Mouse (Mus musculus) CD4-positive helper T cell, adult 2 months (primary cell): ENCODE measurements at regions not wholly inside any gene's neighbourhood (a gene's known extent, or its start where the extent isn't known, plus 50 kb on each side); places are given as distances from the start of the nearest gene placed in this dataset.
A peak's percentile ranks its signal among the peaks of the same experiment; 100 is the strongest.

Experiments used
- DNase-seq: peaks from one replicate; pipeline ENCODE4 v3.0.0-alpha.2; 2012; ENCODE audit warnings: low read depth, missing footprints, low spot score

DNA sequence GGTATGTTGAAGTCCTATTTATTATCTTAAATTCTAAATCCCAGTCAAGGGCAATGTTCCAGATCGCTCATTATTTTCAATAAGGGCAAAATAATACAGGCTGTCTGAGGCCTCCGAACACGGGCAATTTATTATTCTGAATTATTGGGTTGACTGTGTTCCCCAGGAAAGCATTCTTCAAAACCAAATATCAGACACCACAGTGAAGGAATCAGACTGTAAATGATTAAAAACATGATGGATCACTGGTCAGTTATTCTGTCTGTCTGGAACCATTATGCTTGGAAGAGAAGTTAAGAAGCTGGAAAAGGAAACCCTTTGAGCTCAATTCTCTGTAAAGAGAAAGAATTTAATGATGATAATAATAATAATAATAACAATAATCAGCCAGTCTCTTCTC is 417.4 kb upstream of the Dcn start:
- no peak for DNase-seq

DNA sequence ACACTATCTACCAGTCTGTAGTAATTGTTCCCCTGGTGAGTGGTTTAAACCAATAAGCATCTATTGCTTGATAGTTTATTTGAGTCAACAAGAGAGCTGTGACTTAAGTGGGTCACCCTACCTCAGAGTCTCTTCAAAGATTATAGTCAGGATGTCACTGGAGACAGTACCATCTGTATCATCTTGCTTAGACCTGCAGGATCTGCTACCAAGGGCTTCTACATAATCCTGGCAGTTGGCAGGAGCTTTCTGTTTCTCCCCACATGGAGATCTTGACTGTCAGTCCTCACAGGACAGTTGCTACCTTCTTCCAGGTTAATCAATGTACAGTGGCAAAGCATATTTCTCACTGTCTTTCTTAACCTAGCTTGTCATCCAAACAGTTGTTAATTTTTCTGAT is 414.9 kb upstream of the Dcn start:
- no peak for DNase-seq

DNA sequence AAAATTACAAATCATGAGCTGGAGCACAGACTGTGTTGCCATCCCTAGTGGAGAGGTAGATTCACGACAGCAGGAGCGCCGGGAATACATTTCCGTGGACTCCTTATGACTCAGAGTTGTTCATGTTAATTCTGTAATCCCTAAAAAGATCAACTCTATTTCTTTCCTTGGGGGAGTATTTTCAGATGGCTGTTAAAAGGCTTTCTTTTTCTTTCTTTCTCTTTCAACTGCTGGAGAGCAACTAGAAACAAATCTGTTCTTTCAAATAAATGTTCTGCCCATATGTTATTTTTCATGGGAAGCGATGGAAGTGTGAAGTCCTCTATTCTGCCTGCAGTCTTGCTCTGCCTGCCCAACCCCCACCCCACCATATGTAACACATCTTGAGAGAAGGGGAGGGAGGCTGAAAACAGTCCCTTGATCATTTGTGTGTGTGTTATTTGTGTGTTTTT is 401.4 kb upstream of the Dcn start:
- no peak for DNase-seq

DNA sequence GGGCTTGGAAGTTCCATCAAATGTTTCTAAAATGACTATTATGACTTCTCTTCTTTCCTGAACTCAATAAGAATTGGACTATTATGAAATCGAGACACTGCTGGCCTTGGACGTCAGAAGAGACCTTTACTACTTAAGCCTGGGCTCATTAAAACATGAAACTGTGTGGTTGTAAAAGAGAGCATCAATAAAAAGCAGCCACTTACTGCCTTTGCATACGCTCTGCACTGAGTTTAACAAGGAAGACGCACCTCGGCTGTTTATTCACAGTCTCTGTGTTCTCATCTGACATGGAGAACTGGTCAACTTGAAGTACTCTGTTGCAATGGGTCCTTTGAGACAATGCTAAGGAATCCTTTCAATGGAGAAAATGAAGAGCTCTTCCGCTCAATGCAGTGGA is 399.8 kb upstream of the Dcn start:
- DNase-seq, result no peak

DNA sequence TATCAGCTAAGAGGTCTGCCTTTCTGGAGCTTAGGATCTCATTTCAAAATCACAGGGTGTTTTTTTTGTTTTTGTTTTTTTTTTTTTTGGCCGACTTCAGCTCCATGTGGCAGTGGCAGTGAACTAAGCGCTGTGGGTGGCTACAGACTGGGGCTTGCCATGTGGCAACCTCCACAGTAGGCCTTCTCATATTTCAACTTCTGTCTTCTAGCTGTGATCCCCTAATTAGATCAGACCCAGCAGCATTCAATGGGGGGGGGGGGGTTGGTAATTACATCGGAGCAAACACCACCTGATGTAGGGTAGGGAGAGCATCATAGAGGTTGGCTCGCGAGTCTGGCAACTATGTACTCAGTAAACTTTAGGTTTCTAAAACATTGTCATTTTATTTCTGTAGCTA is 392.1 kb upstream of the Dcn start:
- no peak for DNase-seq

DNA sequence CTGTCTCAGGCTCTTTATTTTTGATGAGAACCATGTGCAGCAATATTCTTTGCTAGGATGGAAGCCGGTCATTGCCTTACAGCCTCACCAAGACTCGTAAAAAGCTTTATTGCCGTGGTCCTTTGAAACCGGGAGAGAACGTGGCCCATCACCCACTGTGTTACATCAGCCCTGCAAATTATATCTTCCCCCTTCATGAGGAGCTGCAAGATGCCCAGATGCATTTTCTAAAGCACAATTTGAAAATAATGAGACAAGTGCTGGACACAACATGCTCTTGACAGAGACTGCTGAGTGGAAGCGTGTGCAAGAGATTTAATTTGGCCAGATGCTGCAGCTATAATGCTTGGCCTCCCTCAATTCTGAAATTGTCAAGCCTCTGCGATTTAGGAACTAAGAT is 389.2 kb upstream of the Dcn start:
- DNase-seq, result no peak

DNA sequence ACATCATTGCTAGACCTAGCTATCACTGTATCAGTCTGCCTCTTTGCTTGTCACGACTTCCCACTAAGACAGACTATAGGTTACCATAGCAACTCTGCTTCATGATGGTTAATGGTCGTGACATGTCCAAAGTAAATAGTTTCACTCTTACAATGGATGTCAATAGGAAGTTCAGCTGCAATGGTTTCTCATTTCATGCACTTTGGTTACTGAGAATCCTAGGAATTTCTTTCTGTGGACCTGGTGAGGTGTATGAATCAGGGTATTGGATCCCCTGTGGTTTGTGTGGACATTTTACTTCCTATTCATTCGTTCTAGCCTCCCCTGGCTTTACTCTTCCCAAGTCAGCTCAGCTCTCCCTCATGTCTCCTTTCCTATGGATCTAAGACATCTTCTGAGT is 385.5 kb upstream of the Dcn start:
- DNase-seq, result no peak

DNA sequence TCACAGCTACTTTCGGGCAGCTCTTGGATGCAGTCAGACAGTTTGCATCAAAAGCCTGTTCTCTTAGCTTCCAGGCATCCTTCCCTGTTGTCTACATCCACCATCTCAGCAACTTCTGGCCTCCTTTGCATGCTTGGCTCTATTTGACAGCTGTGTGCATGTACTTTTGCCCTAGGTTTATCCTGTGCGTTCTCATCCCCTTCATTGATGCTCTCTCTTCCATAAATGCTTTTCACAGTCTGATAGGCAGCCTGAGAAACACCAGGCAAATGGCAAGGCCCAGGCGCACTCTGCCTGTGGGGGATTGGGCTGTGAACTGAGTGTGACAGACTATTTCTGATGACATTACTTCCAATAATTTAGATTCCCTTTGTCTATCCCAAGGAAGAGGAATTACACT is 364.9 kb upstream of the Dcn start:
- DNase-seq, result no peak

DNA sequence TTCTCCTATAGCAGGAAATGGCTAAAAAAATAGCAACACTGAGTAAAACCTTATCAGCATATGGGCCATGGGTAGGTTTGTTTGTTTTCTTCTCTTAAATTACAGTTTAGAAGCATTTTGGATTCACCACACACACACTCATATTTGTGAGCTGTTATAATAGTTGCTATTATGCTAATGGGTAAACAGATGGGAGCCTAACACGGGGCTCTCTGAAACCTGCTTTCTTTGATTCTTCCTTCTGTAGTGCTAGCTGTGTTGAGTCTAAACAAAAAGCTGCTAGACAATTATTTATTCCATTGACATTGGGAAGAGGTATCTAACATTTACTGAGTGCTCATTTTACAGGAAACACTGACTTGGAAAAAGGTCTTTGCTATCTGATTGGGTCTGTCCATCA is 356.7 kb upstream of the Dcn start:
- DNase-seq, result no peak

DNA sequence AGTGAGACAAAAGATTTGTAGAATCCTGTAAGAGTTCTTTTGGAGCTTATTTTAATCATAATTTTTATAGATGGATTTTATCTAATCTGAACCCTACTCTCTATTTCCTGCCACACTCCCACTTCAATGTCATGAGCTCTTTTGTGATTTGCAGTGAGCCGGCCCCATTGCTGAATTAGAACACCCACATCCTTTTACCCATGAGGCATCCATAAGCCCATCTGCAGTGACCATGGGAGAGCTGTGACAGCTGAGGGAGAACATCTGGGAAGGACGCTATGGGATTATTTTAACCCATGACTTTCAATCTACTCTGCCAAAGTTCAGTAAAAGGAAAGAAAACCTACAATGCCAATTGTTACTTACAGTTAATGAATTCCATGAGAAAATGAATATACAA is 337.8 kb upstream of the Dcn start:
- no peak for DNase-seq

DNA sequence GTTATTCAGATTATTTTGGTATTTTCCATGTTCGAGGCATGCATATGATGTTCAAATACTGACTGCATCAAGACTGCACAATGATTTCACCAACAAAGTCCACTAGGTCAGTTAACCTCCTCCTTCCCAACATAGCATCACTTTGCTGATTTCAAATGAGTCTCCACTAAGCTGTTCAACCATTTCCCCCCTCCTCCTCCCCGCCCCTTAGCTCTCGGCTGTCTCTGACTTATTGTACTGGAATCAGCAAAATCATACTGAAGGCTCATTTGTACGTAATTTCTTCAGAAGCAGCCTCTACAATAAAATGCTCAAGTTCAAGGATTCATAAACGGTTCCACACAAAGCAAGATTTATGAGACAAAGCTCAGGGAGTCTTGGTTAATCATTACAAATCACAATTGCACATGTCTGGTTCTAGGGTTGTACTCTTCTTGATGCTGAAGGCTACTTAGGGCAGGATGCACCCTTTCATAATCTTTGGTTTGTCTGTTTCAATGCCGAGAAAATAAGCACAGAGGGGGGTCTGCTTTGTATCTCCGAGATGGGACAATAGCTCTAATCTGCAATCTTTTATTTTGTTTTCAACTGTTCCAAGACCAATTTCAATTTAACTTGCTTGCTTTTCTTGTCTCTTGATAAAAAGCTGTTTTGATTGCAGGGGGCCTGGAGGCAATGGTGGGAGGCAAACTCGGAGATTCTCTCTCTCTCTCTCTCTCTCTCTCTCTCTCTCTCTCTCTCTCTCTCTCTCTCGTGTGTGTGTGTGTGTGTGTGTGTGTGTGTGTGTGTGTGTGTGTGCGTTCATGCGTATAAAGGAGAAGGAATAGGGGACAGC is 320.6 kb upstream of the Dcn start:
- no peak for DNase-seq

DNA sequence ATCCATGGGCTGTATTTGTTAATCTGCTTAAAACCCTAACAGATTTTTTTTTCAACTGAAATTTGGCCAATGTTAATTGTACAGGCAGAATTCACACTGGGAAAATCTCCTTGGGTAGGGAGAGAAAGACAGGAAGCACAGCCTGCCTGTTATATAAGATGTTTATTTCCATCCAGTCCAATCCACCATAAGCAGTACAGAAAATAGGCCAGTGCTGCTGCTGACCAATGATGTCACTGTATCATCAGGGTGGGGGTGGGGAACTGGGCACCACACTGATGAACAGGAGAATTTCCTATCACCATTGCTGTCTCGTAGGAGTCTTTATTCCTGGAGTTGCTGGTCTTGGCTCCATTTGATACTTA is 320.0 kb upstream of the Dcn start:
- no peak for DNase-seq

DNA sequence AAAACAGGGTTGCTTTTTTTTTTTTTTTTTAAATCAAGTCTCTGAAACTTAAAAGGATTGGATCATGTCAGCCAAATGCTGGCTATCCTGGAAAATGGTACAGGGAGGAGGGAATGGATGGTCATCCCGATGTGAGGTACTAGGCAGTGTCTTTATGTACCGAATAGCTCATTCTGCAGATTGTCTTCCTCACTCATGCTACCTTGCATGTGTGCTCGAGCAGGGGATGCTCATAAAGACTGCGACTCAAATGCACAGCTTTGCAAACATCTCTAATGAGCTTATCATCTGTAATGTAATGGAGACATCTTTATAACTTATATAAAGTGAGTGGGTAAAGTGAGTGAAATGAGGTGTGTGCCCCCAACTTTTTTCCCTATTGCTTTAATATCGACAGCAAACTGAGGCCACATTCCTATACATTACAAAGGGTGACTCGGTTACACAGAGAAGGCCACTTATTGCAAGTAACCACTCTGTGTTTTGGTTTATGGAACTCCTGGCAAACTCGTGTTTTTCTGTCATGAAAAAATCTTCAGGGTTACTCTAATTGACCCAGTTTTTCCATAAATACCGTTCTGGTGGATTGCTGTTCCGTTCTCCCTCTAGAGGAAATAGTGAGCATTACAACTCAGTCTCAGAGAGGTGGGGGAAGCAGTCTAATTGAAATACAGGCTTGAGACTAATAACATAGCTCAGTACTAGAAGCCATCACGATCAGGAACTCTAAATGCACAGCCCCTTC is 319.4 kb upstream of the Dcn start:
- peak; percentile 58 for DNase-seq

DNA sequence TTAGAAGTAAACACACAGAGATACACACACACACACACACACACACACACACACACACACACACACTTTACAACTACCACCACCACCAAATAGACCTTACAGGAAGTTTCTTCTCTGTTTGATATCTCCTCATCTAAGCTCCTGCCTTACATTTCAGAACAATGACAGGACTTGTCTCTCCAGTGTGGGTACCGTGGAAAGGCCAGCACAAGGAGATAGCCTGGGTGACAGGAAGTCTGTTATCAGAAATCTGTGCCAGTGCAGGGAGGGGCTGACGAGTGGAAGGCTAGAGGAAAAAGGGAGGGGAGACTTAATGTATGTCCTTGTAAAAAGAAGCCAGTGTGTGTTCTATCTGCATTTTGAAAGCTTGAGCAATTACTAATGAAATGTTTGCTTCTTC is 318.5 kb upstream of the Dcn start:
- DNase-seq, result peak; percentile 35

DNA sequence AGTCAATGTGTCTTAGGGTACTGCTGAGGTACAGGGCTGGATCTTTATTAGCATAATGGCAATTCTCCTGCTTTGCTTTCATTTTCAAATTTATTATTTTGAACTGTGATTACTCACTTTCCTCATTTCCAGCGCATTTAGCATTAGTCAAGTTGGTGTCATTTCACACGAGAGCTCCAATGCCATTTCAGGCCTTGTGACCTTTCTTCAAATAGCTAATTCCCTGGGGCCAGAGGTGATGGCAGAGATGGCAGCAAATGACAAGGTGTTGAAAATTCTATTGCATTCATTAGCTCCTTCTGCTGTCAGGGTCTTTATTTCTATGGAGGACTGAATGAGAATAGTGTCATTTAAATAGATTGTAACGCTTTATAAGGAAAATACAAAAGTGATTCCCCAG is 300.9 kb upstream of the Dcn start:
- no peak for DNase-seq

DNA sequence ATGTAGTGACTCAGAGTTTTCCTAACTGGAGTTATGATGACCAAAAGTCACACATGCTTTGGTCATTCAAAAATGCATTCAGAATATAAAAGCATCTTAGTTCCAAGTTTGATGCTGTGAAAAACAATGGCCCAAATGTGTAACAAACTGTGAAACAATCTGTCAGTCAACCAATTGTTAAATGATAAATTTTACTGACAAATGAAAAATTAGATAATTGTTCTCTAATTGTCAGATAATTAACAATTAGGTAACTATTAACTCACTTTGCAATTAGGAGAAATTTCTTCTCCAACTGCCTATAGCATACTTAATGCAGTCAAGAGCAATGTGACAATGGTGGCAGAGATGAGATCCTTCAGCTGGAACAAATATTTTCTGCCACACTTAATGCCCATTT is 289.7 kb upstream of the Dcn start:
- no peak for DNase-seq

DNA sequence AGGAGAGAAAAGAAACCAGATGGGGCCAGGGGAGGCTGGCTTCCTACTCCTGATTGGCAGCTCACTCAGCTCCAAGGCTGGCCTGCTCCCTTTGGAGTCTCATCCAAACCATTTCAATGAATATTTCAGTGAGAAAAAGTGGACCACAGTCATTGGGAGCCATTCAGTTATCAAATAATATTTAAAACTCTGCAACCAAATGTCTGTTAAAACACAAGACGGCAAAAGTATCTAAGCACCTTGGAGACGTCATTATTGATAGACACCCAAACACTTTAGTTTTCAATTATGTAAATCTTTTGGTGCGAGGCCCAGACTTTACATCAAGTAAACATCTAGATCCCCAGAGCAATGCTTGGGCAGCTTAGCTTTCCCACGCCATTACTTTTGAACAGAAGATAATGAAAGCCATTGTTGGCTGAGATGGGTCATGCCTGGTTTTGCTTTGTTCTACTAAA is 268.1 kb upstream of the Dcn start:
- no peak for DNase-seq

DNA sequence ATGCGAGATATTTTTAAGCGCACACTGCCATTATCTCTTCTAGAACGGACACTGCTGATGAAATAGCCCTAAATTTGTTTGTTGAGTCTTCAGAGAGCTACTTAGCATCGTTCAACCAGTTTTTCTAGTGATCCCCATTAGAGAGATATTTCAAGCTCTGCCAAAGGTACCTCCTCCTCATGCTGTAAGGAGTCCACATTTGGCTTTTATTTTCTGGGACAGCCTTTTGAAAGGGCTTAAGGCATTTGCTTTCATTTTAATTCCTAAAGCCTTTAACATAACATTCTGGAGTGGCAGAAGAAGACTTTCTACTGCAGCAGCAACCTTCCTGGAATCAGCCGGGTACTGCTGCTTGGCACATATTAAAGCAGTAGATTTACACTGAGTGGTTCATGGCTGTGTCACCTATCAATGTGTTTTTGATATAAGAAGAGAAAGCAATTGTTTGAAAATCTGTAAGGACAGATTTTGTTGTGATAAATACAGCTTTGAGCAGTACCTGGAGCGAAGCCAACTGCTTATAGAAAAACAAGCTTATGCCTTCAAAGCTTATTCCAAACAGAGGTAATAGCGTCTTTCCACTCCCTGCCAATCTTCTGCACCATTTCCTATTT is 267.5 kb upstream of the Dcn start:
- no peak for DNase-seq

DNA sequence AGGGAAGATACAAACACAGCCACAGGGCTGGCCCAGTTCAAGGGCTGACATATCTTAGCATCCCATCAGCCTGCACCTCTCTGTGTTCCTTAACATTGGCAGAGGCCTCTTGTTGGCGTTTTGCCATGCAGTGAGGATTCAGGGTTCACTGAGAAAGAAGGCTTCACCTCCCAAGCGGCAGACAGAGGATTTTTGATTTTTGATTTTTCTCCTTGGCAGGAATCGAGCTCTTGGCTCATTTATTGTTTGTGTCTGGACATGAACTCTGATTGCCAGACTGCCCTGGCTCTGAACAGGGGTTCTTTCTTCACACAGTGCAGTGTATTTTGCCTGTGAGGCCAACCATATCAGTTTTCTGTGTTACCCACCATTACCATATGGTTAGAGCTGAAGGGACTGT is 259.9 kb upstream of the Dcn start:
- no peak for DNase-seq

DNA sequence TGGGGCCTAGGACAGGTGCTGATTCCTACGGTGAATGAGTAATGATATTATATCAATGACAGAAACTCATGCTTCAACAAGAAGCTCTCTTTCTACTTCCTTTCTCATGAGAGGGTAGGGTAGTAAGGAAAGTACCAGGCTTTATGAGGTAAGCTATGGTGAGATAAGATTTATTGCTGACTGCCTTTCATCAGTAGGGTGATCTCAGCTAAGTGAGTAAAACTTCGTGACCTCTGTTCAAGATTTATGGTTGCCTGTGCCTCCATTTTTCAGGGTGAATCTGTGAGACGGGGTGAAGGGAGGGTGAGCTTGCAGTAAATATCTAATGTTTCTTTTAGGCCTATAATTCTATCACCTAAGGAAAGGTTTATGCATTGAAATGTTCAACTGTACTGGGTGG is 259.0 kb upstream of the Dcn start:
- DNase-seq, result no peak

DNA sequence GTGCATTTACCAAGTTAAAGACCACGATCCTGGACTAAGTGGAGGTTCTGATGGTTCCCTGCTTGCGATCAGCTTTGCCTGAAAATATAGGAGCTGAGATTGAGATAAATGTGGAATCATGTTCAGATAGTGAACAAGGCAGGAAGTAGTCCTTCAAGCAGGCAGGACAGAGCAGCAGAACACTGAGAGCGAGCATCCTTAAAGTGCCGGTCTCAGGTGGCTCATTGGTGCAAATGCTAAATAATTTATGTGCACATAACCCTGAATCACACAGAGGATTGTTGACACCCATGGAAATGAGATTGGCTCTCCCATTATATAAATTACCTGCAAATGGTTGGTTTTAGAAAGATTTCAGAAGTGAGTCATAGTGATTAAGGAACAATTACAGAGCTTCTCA is 243.8 kb upstream of the Dcn start:
- DNase-seq, result no peak

DNA sequence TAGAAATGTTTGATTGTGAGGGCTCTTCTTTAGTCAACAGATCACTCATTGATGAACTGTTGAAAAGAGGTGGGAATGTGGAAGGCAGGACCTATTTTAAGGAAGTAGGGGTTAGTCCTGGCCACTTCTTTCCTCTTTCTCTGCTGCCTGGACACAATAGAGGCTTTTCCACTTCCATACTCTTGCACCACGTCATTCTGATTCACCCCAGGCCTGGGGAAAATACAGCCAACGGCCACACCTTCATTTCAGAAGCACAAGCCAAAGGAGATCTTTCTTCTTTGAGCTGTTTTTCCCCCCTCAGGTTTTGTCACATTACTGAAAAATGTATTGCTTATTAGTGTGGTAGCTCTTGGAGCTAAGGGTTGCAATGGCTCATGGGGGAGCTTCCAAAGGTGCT is 237.9 kb upstream of the Dcn start:
- no peak for DNase-seq

DNA sequence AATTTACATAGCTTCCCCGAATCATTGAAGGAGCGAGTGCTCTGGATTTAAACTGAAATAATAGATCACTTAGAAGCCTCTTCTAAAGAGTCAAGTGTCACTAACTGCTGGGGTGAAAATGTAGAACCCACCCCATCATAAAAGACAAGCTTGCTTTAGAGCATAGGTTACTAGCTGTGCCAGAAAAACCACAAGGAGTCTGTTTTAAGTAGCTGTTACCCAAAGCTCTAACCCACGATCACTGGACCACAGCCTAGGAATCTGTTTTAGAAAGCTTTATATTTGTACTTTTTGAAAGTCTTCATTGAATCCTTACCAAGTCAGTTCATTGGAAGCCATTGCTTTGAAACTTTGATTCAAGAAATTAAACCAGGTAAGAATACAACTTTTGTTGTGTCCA is 233.7 kb upstream of the Dcn start:
- DNase-seq, result no peak
